Mouse (Mus musculus) hindbrain, embryonic 16.5 days (tissue): ENCODE data around the gene Slc35f3. TPM values are rescaled to one million over a fixed set of nuclear protein-coding genes. Genes with fewer than 3 reads are reported as not detected.

ENCODE experiments used
- ATAC-seq: fragments of 200-750 bp; cut with Nextera tagmentation; 2 replicates; pipeline ENCODE4 v1.8.0; 2017; ENCODE audit warnings: moderate TSS enrichment, moderate library complexity
- H3K27ac ChIP-seq: fragments of 300-500 bp; sonication (generic); 2 replicates; pipeline ENCODE4 v1.5.1; 2014; ENCODE audit warnings: low read depth, mild to moderate bottlenecking, control low read depth, low read length, moderate library complexity
- H3K27me3 ChIP-seq: fragments of 300-500 bp; sonication (generic); replicated peaks from 2 replicates; pipeline ENCODE4 v1.6.1; 2014; ENCODE audit warnings: low read length; ENCODE audit not compliant: control insufficient read depth, insufficient read depth
- H3K36me3 ChIP-seq: fragments of 300-500 bp; sonication (generic); 2 replicates; pipeline ENCODE4 v1.6.1; 2014; ENCODE audit warnings: mild to moderate bottlenecking, low read length, moderate library complexity, mixed read lengths; ENCODE audit not compliant: control insufficient read depth, insufficient read depth
- H3K4me1 ChIP-seq: fragments of 300-500 bp; sonication (generic); 2 replicates; pipeline ENCODE4 v1.6.1; 2014; ENCODE audit warnings: low read depth, low read length; ENCODE audit not compliant: control insufficient read depth, insufficient read depth
- H3K4me2 ChIP-seq: fragments of 300-500 bp; sonication (generic); 2 replicates; pipeline ENCODE4 v1.6.1; 2014; ENCODE audit warnings: mild to moderate bottlenecking, low read length, control low read depth, moderate library complexity
- H3K4me3 ChIP-seq: fragments of 300-500 bp; sonication (generic); 2 replicates; pipeline ENCODE4 v1.5.1; 2014; ENCODE audit warnings: mild to moderate bottlenecking, low read length, control low read depth, moderate library complexity
- H3K9ac ChIP-seq: fragments of 300-500 bp; sonication (generic); 2 replicates; pipeline ENCODE4 v1.6.1; 2014; ENCODE audit warnings: low read depth, mild to moderate bottlenecking, control low read depth, low read length, moderate library complexity
- H3K9me3 ChIP-seq: fragments of 300-500 bp; sonication (generic); 2 replicates; pipeline ENCODE4 v1.6.1; 2014; ENCODE audit warnings: mild to moderate bottlenecking, low read length, moderate library complexity; ENCODE audit not compliant: control insufficient read depth
- WGBS: fragments of 180-500 bp; shearing (Covaris S2); extraction: QIAGEN DNeasy Blood & Tissue Kit; methylation state at CpG from one replicate; pipeline ENCODE4 v1.1.7; 2014; 5-methylcytosine and 5-hydroxymethylcytosine counted together
- polyA plus RNA-seq: library from polyadenylated mRNA; unstranded; fragments of >200 nt; fragmentation: Nextera tagmentation; extraction: Ambion mirVana; gene quantifications from 2 replicates; pipeline ENCODE4 v1.2.1, GENCODE M21; 2015

Slc35f3 gene
- polyA plus RNA-seq, result 4.0 and 5.3 TPM in 2 replicates

DNA sequence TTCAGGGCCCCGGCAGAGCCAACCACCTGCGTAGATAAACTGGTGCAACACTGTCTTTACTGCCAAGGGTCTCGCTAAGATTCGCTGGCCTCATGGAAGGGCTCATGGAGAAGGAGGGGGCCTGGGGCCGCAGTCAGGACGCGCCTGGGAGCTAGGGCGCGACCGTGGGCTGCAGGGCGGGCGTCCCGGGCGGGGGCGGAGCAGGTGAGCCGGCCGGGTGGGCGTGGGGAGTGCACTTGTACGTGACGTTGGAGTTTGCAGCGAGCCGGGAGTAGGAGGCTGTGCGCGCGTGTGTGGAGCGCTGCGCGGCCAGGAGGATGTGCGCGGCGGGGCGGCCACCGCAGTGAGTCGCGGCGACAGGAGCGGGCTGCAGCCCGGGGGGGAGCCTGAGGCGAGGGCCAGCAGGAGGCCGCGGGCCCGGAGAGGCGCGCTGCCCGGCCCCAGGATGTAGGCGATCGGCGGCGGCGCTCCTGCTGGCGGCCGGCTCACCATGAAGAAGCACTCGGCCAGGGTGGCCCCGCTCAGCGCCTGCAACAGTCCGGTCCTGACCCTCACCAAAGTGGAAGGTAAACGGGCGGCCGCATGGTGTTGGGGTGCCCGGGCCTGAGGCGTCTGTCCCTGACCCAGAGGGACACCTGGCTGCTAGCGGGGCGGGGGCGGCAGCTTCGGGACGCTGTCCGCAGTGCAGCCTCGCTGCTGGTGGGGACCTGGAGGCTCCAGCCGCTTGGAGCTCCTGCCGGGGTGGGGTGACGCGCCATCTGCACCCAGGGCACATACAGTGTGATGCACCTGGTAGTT is at the start of gene Slc35f3:
Slc35f3 (plus strand) TSS at position 263 of the 798 bp plus-strand sequence.
- Histone ChIP-seq H3K27ac (peak within 1 kb of the TSS; percentile 29; the same call in 1 of the 2 replicates), H3K4me2 (peak within 1 kb of the TSS; percentile 98), H3K9me3 (no peaks in the 10 kb centered on the region), H3K4me3 (peak within 1 kb of the TSS; percentile 67), H3K27me3 (peaks cover 9% of the 10 kb centered on the region; the same call in 1 of the 2 replicates), H3K4me1 (peaks cover 8% of the 10 kb centered on the region), H3K9ac (peak within 1 kb of the TSS; percentile 79), H3K36me3 (no peaks in the 10 kb centered on the region)
- 1% methylated on average over 64 of the region's 72 CpGs for WGBS
- peak; percentile 82 for ATAC-seq

- no peaks in the 10 kb centered on the region for H3K4me1 ChIP-seq
- H3K27me3 ChIP-seq, result no peaks in the 10 kb centered on the region
- H3K36me3 ChIP-seq, result no peaks in the 10 kb centered on the region
- ATAC-seq, result no peak
- H3K4me3 ChIP-seq, result no peak overlapping the region
- 66% methylated on average over 4 of the region's 4 CpGs for WGBS
- H3K27ac ChIP-seq, result no peak overlapping the region
- H3K9ac ChIP-seq, result no peak overlapping the region
- H3K9me3 ChIP-seq, result no peaks in the 10 kb centered on the region
- no peak overlapping the region for H3K4me2 ChIP-seq
These were observed 47.9 kb upstream of the Slc35f3 start for GRCm38 (mm10) chr8:126250486-126250885.

- no peaks in the 10 kb centered on the region for H3K36me3 ChIP-seq
- no peak overlapping the region for H3K27ac ChIP-seq
- H3K9me3 ChIP-seq, result no peaks in the 10 kb centered on the region
- H3K4me2 ChIP-seq, result no peak overlapping the region
- H3K4me3 ChIP-seq, result no peak overlapping the region
- H3K4me1 ChIP-seq, result peaks cover 3% of the 10 kb centered on the region
- WGBS, result 23% methylated on average over 9 of the region's 9 CpGs
- H3K27me3 ChIP-seq, result peaks cover 6% of the 10 kb centered on the region; the same call in 1 of the 2 replicates
- no peak for ATAC-seq
- 0 out of 2 replicates have a peak overlapping the region, but pooled peaks have one; percentile 5 for H3K9ac ChIP-seq
These were observed 41.6 kb upstream of the Slc35f3 start for GRCm38 (mm10) chr8:126256585-126257391.

DNA sequence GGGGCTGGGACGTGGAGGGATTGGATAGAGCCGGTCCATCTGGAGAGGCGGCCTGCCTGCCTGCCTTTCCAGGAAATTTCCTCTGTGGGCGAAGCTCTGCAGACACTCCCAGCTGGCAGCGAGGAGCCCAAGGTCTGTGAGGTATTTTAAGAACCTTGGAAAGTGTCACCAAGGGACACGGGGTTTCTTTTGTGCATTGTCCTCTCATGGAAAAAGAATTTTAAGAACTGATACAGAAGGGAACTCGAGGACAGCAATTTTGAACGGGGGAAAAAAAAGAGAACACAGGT is 41.0 kb upstream of the Slc35f3 start:
- Histone ChIP-seq H3K9me3 (no peaks in the 10 kb centered on the region), H3K4me1 (peaks cover 3% of the 10 kb centered on the region), H3K4me3 (no peak overlapping the region), H3K36me3 (no peaks in the 10 kb centered on the region), H3K4me2 (no peak overlapping the region), H3K27me3 (peaks cover 6% of the 10 kb centered on the region; the same call in 1 of the 2 replicates), H3K9ac (no peak overlapping the region), H3K27ac (no peak overlapping the region)
- ATAC-seq, result no peak
- 46% methylated on average over 8 of the region's 8 CpGs for WGBS

DNA sequence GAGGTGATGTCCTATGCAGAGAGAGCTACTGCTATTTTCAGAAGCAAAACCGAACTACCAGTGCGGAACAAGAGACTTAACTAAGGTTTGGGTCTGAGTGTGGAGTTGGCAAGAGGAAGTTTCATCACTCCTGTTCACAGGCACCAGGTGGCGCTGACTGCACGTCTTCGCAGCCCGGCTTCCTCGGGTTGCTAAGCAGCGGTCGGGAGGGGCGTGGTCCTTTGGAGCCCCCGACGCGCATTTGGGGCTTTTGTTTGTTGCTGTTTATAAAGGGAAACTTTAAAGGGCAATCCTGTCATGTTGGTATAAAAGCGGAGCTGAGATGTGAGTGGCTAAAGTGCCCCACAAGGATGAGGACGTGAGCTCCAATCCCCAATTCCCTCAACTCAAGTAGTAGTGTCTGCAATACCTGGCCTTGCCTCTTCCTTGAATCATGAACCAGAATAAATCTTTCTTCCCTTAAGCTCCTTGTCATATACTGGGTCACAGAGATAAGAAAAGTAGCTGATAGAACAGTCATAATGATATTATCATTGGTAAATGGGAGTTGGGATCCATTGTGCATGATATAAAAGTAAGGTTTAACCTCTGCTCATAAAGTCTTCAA is 40.1 kb upstream of the Slc35f3 start:
- Histone ChIP-seq H3K9ac (no peak overlapping the region), H3K4me3 (peak overlapping the region; percentile 31), H3K27me3 (peaks cover 6% of the 10 kb centered on the region; the same call in 1 of the 2 replicates), H3K27ac (no peak overlapping the region), H3K4me2 (peak overlapping the region; percentile 62), H3K36me3 (no peaks in the 10 kb centered on the region), H3K9me3 (no peaks in the 10 kb centered on the region), H3K4me1 (peaks cover 3% of the 10 kb centered on the region)
- WGBS, result 3% methylated on average over 15 of the region's 15 CpGs
- ATAC-seq, result peak; percentile 80

DNA sequence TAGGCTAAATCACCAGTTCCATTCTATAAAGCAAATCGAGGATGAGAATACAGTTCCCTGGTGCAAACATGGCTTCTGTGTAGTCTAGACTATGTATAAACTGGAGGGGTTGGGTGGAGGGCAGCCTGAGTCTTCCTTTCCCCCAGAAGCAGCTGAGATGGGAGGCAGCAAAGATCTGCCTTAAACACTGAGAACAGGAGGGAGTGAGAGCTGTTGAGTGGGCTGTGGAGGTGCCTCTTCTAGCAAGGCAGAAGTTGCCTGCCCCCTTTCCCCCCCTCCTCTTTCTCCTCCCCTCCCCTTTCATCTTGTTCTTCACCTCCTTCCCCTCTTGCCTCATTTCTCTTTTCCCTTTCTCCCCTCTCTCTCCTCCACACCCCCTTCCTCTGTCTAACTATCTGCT is 33.2 kb upstream of the Slc35f3 start:
- WGBS, result 71% methylated on average over 1 of the region's 1 CpGs
- ATAC-seq, result no peak
- H3K4me1 ChIP-seq, result no peaks in the 10 kb centered on the region
- H3K27ac ChIP-seq, result no peak overlapping the region
- H3K9ac ChIP-seq, result no peak overlapping the region
- no peaks in the 10 kb centered on the region; the same call in 1 of the 2 replicates for H3K27me3 ChIP-seq
- H3K9me3 ChIP-seq, result no peaks in the 10 kb centered on the region
- H3K4me3 ChIP-seq, result no peak overlapping the region
- no peaks in the 10 kb centered on the region for H3K36me3 ChIP-seq
- H3K4me2 ChIP-seq, result no peak overlapping the region

GRCm38 (mm10) chr8:126267118-126267517 is 31.2 kb upstream of the Slc35f3 start:
- ATAC-seq, result no peak
- no peaks in the 10 kb centered on the region for H3K36me3 ChIP-seq
- H3K4me3 ChIP-seq, result no peak overlapping the region
- no peak overlapping the region for H3K27ac ChIP-seq
- no peaks in the 10 kb centered on the region for H3K4me1 ChIP-seq
- no peaks in the 10 kb centered on the region; the same call in 1 of the 2 replicates for H3K27me3 ChIP-seq
- 36% methylated on average over 8 of the region's 8 CpGs for WGBS
- H3K9me3 ChIP-seq, result no peaks in the 10 kb centered on the region
- no peak overlapping the region for H3K4me2 ChIP-seq
- H3K9ac ChIP-seq, result no peak overlapping the region

GRCm38 (mm10) chr8:126269733-126270132 is 28.6 kb upstream of the Slc35f3 start:
- Histone ChIP-seq H3K36me3 (no peaks in the 10 kb centered on the region), H3K27me3 (no peaks in the 10 kb centered on the region; the same call in 1 of the 2 replicates), H3K9me3 (no peaks in the 10 kb centered on the region), H3K27ac (no peak overlapping the region), H3K4me2 (no peak overlapping the region), H3K4me1 (no peaks in the 10 kb centered on the region), H3K4me3 (no peak overlapping the region), H3K9ac (no peak overlapping the region)
- 56% methylated on average over 6 of the region's 6 CpGs for WGBS
- ATAC-seq, result no peak

DNA sequence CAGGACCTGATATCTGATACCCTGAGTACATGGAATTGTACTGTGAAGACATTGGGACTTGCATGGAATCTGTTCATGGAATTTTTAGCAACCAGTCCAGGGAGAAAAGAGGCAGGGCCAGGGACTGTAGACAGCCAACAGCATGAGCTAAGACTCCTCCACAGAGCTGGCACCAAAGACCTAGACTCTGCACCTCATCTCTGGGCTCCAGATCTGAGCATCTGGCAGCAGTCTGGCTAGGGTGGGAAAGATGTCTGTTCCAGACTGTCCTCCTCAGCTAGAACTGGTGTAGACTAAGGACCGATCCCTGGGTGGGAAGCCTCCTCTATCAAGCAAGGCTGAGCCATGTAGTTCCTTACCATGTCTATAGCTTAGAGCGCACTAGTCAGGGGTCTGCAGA is 25.9 kb upstream of the Slc35f3 start:
- WGBS, result 94% methylated on average over 2 of the region's 2 CpGs
- no peak for ATAC-seq
- no peaks in the 10 kb centered on the region for H3K36me3 ChIP-seq

More for the DNA sequence above, 25.9 kb upstream of the Slc35f3 start:
- Histone ChIP-seq H3K4me2 (no peak overlapping the region), H3K27me3 (no peaks in the 10 kb centered on the region), H3K4me1 (no peaks in the 10 kb centered on the region), H3K9me3 (no peaks in the 10 kb centered on the region), H3K27ac (no peak overlapping the region), H3K4me3 (no peak overlapping the region), H3K9ac (no peak overlapping the region)
